Mouse (Mus musculus) B cell, adult 67 days (primary cell): ENCODE results near the gene Mtfp1. TPM values are rescaled to one million over a fixed set of nuclear protein-coding genes. Genes with fewer than 3 reads are reported as not detected.

Experiments used
- total RNA-seq, 2 experiments: library from RNA; stranded (reverse); gene quantifications; 4 replicates each; pipeline ENCODE4 v1.2.4; 2023

The Mtfp1 gene
- total RNA-seq, result 1 to 10 TPM; 1.9 to 4.8 TPM

DNA sequence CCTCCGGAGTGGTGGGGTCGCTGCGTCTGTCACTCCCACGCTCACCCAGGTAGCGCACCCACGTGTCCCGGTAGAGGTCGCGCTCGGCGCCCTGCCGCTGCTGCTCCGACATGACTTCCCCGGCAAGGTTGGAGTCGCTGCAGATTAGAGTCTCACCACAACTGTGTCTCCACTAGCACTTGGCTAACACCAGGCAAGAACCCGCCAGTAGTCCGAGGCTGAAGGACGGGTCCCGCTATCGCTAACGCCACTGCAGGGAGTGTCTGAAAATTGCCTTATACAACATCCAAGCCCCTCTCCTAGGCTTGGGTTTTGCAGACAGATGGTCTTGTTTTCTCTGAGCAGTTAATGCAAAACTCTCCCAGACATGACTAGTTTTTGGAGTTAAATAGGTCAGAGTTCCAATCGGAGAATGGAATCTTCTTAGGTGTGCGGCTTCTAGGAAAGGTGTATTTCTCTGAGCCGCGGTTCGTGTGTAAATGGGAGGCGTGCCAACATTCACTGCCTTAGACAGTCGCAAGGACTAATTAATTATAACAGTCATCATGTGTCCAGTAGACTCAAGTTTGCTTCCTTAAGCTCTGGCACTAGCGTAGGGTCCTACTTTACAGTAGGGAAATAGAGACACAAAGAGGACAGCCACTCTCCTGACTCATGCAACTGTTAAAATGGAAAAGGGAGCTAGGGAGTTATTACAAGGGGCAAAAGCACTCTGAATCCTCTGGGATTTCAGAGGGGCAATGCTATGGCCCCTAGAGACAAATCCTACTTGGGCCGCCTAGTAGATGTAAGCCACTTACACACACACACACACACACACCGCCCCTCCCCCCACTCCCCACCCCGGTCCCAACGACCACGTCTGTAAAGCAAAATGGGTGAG lies at the start of gene Mtfp1:
Gene Mtfp1, minus strand, starts transcription at position 275 of the 883 bp plus-strand sequence.

DNA sequence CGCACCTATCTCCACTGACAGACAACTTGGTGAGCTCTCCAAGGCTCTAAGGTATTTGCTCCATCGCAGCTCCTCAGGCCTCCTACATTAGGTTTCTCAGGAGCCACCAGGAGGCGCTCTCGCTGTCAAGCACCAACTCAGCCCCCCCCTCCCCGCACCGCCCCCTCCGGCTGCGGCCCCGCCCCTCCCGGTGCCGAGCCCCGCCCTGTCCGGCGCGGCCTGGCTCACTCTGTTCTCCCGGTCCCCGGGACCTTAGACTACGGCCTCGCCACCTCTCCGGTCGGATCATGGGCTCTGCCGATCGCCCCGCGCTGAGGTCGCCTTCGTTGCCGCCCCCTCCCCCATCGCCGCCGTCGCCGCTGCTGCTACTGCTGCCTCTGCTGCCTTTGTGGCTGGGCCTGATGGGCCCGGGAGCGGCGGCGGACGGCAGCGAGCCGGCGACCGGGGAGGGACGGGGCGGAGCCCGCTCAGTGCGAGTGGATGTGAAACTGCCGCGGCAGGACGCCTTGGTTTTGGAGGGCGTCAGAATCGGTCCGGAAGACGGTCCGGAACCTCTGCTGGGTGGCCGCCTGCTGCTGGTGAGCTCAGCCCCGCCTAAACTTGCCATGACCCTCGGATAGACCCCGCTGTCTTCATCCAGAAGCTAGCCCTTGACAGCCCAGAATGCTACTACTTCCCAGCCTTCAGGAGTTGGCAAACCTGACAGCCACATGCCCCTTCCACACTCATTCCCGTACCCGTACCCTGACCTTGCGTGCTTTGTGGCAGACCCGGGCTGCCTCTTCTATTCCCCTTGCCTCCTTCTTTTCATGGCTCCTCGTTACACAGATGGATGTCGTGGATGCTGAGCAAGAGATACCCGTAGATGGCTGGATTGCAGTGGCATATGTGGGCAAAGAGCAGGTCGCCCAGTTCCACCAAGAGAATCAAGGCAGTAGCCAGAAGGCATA lies 40.0 kb upstream of the Mtfp1 start, which contains the start of gene Rnf215:
Gene Rnf215, plus strand, starts transcription at position 217 of the 950 bp plus-strand sequence.

GRCm38 (mm10) chr11:4122742-4123579 lies 27.7 kb upstream of the Mtfp1 start, which contains the start of gene Sec14l2:
Sec14l2 (minus strand) TSS chr11:4123415.

GRCm38 (mm10) chr11:4064627-4065122 lies 30.6 kb downstream of the Mtfp1 start, which contains the start of gene Sec14l3:
Sec14l3 (plus strand) TSS chr11:4064841.

Other genes with a start within 250 kb of the Mtfp1 start
- not detected for gene Osbp2, start 231.5 kb downstream of the Mtfp1 start, total RNA-seq
- 1 to 10 TPM in 1 of 2 experiments, under 1 TPM in 1; 0.46 to 1.2 TPM for gene 4921536K21Rik, start 200.3 kb downstream of the Mtfp1 start, total RNA-seq
- 10 to 100 TPM in 1 of 2 experiments, 1 to 10 TPM in 1; 6.8 to 11.7 TPM for gene Dusp18, start 200.2 kb downstream of the Mtfp1 start, total RNA-seq
- 1 to 10 TPM; 7.7 to 9.3 TPM for gene Slc35e4, start 180.8 kb downstream of the Mtfp1 start, total RNA-seq
- 10 to 100 TPM; 20.1 to 21.7 TPM for gene Tcn2, start 163.3 kb downstream of the Mtfp1 start, total RNA-seq
- 10 to 100 TPM; 81.9 to 90.6 TPM for gene Pes1, start 131.5 kb downstream of the Mtfp1 start, total RNA-seq
- gene 4930556J24Rik, start 118.7 kb downstream of the Mtfp1 start, total RNA-seq, result not detected
- gene Gal3st1, start 111.8 kb downstream of the Mtfp1 start, total RNA-seq, result not detected
- gene Sec14l4, start 64.0 kb downstream of the Mtfp1 start, total RNA-seq, result not detected
- gene Sec14l3, start 30.6 kb downstream of the Mtfp1 start, total RNA-seq, result not detected
- 1 to 10 TPM; 1.1 to 1.4 TPM for gene Sec14l2, start 28.0 kb upstream of the Mtfp1 start, total RNA-seq
- 10 to 100 TPM; 33.9 to 34.8 TPM for gene Rnf215, start 39.8 kb upstream of the Mtfp1 start, total RNA-seq
- 1 to 10 TPM; 5.9 to 10.0 TPM for gene Ccdc157, start 64.8 kb upstream of the Mtfp1 start, total RNA-seq
- gene Sf3a1, start 64.9 kb upstream of the Mtfp1 start, total RNA-seq, result 10 to 100 TPM; 59.4 to 78.9 TPM
- 10 to 100 TPM; 35.2 to 48.3 TPM for gene Tbc1d10a, start 91.3 kb upstream of the Mtfp1 start, total RNA-seq
- gene Castor1, start 122.8 kb upstream of the Mtfp1 start, total RNA-seq, result 1 to 10 TPM; 2.3 to 3.0 TPM
- 1 to 10 TPM; 4.4 to 8.0 TPM for gene Osm, start 141.0 kb upstream of the Mtfp1 start, total RNA-seq
- not detected for gene Lif, start 162.1 kb upstream of the Mtfp1 start, total RNA-seq